Mouse (Mus musculus): Measurements from ENCODE around the gene Rexo2. TPM values are rescaled to one million over a fixed set of nuclear protein-coding genes. Genes with fewer than 3 reads are reported as not detected.
"Not testable (repeated sequence)": the region's sequence is repeated elsewhere in the genome, so short reads cannot be mapped to it uniquely, and the experiment has no call there.

The Rexo2 gene
- total RNA-seq, 2 experiments from 2014 or later: 63.8 to 65.4 TPM

GRCm38 (mm10) chr9:48474367-48474766 is 6.1 kb downstream of the Rexo2 start:
- DNase-seq (ENCODE audit: low spot score in 2 of 2): no peak

GRCm38 (mm10) chr9:48473131-48473530 is 7.3 kb downstream of the Rexo2 start:
- DNase-seq (ENCODE audit: low spot score in 2 of 2): no peak

DNA sequence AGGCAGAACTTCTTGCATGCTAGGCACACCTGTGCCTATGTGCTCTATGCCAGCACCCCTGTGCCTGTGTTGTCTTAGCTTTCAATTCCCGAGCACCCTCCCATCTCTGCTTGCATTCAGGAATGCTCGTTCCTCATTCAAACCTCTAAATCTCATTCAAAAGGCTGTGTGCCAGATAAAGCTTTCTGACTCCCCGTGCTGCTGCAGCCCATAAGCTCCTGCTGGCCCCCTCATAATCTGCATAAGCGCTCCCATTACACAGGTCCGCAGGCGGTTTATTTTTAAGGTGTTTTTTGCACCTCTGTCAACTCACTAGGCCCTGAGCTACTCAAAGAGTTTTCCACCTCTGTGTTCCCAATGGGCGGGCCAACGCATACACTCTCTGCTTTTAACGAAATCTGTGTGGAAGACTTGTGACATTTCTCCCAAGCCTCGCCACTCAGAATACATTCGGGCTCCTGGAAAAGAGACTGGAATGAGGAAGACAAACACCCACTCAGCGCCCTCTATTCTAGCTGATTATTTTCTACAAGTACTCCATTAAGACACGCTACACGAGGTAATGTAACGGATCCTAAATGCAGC is 7.9 kb downstream of the Rexo2 start:
- DNase-seq (ENCODE audit: low spot score in 2 of 2): no peak

- DNase-seq (ENCODE audit: low spot score in 2 of 2): not testable (repeated sequence)
Measured at GRCm38 (mm10) chr9:48467471-48467870, 13.0 kb downstream of the Rexo2 start.

- DNase-seq (ENCODE audit: low spot score in 2 of 2): peak; percentile 34 to 57
Measured at GRCm38 (mm10) chr9:48466804-48467203, 13.6 kb downstream of the Rexo2 start.

DNA sequence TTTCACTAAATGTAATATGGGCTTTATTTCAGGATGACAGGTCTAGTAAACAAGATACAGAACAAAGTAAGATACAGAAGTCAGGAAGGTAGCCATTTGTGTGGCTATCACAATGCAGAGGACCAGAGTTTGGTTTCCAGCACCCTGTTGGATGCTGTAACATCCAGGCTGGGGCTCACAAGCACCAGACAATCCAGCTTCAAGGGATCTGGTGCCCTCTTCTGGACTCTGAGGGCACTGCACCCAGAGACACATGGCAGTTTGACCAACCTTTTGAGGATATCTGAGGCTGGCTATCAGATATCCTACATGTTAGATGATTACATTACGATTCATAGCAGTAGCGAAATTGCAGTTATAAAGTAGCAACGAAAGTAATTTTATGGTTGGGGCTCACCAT is 14.8 kb downstream of the Rexo2 start:
- DNase-seq (ENCODE audit: low spot score in 2 of 2): no peak

DNA sequence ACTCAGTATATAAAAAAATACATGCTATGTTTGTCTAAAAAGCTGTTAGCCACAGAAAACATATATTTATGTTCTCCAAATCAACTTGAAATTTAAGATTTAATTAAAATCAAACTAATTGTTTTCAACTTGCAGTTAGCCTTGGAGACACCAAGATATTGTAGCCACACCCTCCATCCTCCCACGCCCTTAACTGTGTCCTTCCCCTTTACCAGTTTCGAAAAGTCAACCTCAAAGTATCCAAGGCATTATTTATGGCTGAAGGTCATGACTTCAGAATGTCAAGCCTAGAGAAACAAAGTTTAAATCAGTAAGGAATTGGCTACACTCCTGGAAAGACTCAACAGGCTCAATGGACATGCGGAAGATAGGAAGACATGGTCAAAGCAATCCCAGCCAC is 18.9 kb downstream of the Rexo2 start:
- DNase-seq (ENCODE audit: low spot score in 2 of 2): no peak

- DNase-seq (ENCODE audit: low spot score in 2 of 2): no peak
Measured at GRCm38 (mm10) chr9:48460720-48461119, 19.7 kb downstream of the Rexo2 start.

DNA sequence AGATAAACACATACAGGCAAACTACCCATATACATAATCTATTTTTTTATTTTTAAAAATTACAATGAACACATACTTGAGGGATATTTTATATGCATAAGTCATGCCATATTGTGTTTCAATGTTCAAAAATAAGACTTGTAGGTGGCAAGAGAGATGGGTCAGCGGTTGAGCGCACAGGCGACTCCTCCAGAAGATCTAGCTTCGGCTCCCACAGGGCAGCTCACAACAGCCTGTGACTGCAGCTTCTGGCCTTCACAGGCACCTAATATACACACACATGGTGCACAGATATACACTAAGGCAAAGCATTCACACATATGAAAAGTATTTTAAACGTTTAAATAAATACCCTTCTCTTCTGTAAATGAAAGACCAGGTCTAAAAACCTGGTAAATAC is 21.0 kb downstream of the Rexo2 start:
- DNase-seq (ENCODE audit: low spot score in 2 of 2): no peak

GRCm38 (mm10) chr9:48458879-48459278 is 21.5 kb downstream of the Rexo2 start:
- peak in 1 of 2 experiments; percentile 0 for DNase-seq (ENCODE audit: low spot score in 2 of 2)

GRCm38 (mm10) chr9:48455961-48456360 is 24.5 kb downstream of the Rexo2 start:
- no peak for DNase-seq (ENCODE audit: low spot score in 2 of 2)

DNA sequence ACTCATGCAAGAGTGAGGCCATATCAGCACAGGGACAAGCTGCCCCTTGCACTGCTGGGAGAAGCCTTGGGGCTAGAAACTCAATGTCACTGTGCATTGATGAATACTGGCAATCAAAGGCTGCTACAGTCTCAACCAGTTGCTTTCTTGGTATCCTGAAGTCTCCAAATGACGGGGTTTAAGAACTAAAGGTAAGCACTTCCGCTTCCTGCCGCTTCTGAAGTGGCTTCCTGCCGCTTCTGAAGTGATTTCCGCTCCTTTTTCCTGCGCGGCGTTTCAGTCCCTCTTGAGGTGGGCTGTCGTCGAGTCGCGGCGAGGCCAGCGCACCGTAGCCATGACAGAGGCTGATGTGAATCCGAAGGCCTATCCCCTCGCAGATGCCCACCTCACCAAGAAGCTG is 30.4 kb downstream of the Rexo2 start:
- DNase-seq (ENCODE audit: low spot score in 2 of 2): no peak

- no peak for DNase-seq (ENCODE audit: low spot score in 2 of 2)
Measured at GRCm38 (mm10) chr9:48447783-48448209, 32.6 kb downstream of the Rexo2 start.

GRCm38 (mm10) chr9:48444821-48445220 is 35.6 kb downstream of the Rexo2 start:
- no peak for DNase-seq (ENCODE audit: low spot score in 2 of 2)

- DNase-seq (ENCODE audit: low spot score in 2 of 2): no peak
Measured at GRCm38 (mm10) chr9:48443873-48444272, 36.5 kb downstream of the Rexo2 start.

DNA sequence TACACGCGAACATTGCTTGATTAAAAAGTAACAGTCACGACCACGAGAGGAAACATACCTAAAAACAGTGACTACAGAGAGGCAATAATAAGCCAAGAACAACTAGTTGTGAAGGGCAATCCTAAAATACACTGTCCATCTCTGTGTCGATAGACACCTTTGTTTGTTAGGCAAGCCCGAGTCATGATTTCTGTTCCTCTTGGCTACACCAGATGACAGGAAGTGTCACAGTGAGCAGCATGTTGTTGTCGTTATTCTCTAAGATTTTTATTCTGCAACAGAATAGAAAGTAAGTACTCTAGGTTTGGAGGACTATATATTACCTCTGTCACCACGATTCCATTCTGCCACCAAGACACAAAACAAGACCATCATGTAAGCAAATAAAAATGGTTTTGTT is 48.0 kb downstream of the Rexo2 start:
- no peak for DNase-seq (ENCODE audit: low spot score in 2 of 2)

GRCm38 (mm10) chr9:48427176-48427575 is 53.2 kb downstream of the Rexo2 start:
- no peak for DNase-seq (ENCODE audit: low spot score in 2 of 2)

DNA sequence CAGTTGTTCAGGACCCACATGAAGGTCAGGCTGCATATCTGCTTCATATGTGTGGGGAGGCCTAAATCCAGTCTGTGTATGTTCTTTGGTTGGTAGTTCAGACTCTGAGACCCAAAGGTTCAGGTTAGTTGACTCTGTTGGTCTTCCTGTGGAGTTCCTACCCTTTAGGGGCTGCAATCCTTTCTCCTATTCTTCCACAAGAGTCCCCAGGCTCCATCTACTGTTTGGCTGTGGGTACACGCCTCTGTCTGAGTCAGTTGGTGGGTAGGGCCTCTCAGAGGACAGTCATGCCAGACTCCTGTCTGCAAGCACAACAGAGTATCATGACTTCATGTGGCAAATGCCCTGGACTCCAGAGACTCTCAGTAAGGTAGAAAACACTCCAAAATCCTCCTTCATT is 57.2 kb downstream of the Rexo2 start:
- DNase-seq (ENCODE audit: low spot score in 2 of 2): no peak

DNA sequence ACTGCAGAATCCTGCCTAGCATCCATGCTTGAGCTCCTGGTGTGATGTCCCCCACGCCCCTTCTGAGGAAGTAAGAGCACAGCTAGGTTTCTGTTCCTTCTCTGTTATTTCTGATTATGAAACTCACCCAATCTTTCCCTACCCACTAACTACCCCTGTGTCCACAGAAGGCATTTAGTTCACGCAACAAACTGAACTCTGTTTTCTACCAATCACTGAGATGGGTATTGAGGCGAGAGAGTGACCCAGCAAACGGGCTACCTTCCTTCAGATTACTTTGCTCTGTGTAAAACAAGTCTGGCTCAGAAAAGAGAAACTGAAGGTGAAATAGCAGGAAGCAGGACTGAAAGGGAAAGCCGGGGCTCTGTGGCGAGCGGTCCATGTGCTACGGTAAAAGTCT is 58.0 kb downstream of the Rexo2 start:
- no peak for DNase-seq (ENCODE audit: low spot score in 2 of 2)

GRCm38 (mm10) chr9:48421561-48421960 is 58.9 kb downstream of the Rexo2 start:
- no peak for DNase-seq (ENCODE audit: low spot score in 2 of 2)

- no peak for DNase-seq (ENCODE audit: low spot score in 2 of 2)
Measured at GRCm38 (mm10) chr9:48421029-48421428, 59.4 kb downstream of the Rexo2 start.

DNA sequence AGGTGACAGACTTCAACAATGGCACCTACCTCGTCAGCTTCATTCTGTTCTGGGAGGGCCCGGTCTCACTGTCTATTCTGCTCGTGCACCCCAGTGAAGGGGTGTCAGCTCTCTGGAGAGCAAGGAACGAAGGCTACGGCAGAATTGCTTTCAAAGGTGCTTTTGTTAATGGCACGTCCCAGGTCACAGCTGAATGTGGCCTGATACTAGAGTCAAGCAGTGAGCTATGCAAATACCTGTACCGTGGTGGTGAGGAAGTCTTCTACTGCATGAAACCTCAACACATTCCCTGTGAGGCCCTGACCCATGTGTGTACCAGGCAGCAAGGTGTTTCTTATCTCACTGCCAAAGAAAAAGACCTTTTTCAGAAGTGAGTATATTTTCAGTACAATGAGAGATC is 60.0 kb downstream of the Rexo2 start:
- DNase-seq (ENCODE audit: low spot score in 2 of 2): no peak

DNA sequence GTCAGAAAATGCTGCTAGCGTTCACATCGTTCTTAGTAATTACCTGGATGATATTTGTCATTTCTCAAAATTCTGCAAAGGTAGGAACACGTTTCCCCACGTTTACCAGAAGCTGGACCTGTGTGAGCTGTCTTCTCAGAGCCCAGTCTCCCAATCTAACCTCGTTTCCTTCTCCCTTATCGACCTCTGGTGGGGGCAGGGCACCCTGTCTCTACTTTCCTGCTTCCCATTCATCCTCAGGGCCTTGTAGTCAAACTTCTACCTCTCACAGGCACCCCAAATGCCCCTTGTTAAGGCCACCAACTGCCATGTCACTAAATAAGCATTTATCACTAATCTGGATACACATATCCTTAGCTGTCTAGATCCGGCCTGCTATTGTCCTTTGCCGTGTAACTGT is 61.6 kb downstream of the Rexo2 start:
- no peak for DNase-seq (ENCODE audit: low spot score in 2 of 2)
